Mouse (Mus musculus) spleen, postnatal 14 days (tissue): ENCODE data around the gene Gm26657.

Source experiments
- DNase-seq, 2 experiments: peaks; one replicate each; pipeline ENCODE4 v3.0.0; 2021 to 2022; ENCODE audit warnings: low spot score in 2 of 2

Gm26657 gene

GRCm38 (mm10) chr4:56757693-56758092 lies 17.8 kb downstream of the Gm26657 start:
- DNase-seq: no peak

DNA sequence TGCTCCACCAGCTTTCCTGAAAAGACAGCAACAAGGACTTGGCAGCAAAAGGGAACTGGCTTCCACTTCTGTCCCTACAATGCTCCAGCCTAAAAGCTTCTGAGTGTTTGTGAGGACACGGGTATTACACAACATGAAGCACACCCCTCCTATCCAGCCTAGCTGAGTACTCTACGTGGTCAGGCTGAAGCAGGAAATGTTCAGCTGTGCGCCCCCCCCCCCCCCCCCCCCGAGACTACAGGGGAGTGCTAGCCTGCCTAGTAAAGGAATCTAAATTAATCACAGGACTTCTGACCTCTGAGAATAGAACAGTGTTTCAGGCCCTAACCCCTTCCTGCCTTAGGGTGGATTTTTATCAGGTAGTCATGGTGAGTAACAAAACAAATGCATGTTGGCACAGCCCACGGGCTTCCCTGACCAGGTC lies 28.0 kb downstream of the Gm26657 start:
- no peak for DNase-seq

- DNase-seq: no peak
These were observed 29.0 kb downstream of the Gm26657 start for GRCm38 (mm10) chr4:56768913-56769312.

DNA sequence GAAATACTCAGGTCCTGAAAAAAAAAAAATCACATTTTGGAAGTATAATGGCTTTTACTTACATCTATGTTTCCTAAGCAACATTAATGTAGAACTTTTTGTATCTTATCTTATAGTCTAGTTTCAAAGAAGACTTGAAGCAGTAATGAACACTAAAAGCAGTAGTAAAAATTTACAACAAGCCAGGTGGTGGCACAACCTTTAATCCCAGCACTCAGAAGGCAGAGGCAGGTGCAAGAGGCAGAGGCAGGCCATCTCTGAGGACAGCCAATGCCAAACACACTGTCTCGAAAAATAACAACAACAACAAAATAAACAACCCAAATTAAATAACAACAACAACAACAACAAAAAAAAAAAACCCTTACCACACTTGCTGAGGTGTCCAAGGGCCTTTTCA lies 31.2 kb downstream of the Gm26657 start:
- DNase-seq: no peak
